Mouse (Mus musculus) heart, postnatal 0 days (tissue): Measurements from ENCODE around the gene Zbtb17. TPM values are rescaled to one million over a fixed set of nuclear protein-coding genes. Genes with fewer than 3 reads are reported as not detected.

Experiments
- ATAC-seq: fragments of 200-750 bp; cut with Nextera tagmentation; 2 replicates; pipeline ENCODE4 v1.8.0; 2017; ENCODE audit warnings: low read depth, moderate number of reproducible peaks, moderate library complexity; ENCODE audit not compliant: insufficient read depth
- DNase-seq: peaks from one replicate; pipeline ENCODE4 v3.0.0-alpha.2; 2016; ENCODE audit warnings: low spot score
- H3K27ac ChIP-seq: fragments of 300-500 bp; sonication (generic); 2 replicates; pipeline ENCODE4 v1.5.1; 2014; ENCODE audit warnings: low read depth, mild to moderate bottlenecking
- H3K27me3 ChIP-seq: fragments of 300-500 bp; sonication (generic); 2 replicates; pipeline ENCODE4 v1.6.1; 2014; ENCODE audit warnings: low read length, mixed read lengths; ENCODE audit not compliant: control insufficient read depth, insufficient read depth
- H3K36me3 ChIP-seq: fragments of 300-500 bp; sonication (generic); replicated peaks from 2 replicates; pipeline ENCODE4 v1.6.1; 2014; ENCODE audit warnings: low read length, mixed read lengths; ENCODE audit not compliant: control insufficient read depth, insufficient read depth
- H3K4me1 ChIP-seq: fragments of 300-500 bp; sonication (generic); 2 replicates; pipeline ENCODE4 v1.6.1; 2014; ENCODE audit warnings: antibody characterized with exemption; ENCODE audit not compliant: control insufficient read depth, insufficient read depth
- H3K4me2 ChIP-seq: fragments of 300-500 bp; sonication (generic); 2 replicates; pipeline ENCODE4 v1.6.1; 2014; ENCODE audit warnings: low read depth, mild to moderate bottlenecking, low read length, moderate library complexity
- H3K4me3 ChIP-seq: fragments of 300-500 bp; sonication (generic); 2 replicates; pipeline ENCODE4 v1.5.1; 2014; ENCODE audit warnings: low read depth, low read length
- H3K9ac ChIP-seq: fragments of 300-500 bp; sonication (generic); replicated peaks from 2 replicates; pipeline ENCODE4 v1.6.1; 2014; ENCODE audit warnings: low read depth, low read length, mixed read lengths
- H3K9me3 ChIP-seq: fragments of 300-500 bp; sonication (generic); replicated peaks from 2 replicates; pipeline ENCODE4 v1.6.1; 2016; ENCODE audit warnings: low read length; ENCODE audit not compliant: control insufficient read depth
- CTCF ChIP-seq: IDR thresholded peaks from 2 replicates; pipeline ENCODE4 v1.5.1; 2016; ENCODE audit warnings: antibody characterized with exemption, control low read depth, low read depth
- EP300 ChIP-seq: IDR thresholded peaks from 2 replicates; pipeline ENCODE4 v1.6.1; 2016; ENCODE audit warnings: antibody characterized with exemption, low read depth
- WGBS: fragments of 180-500 bp; shearing (Covaris S2); extraction: QIAGEN DNeasy Blood & Tissue Kit; methylation state at CpG from one replicate; pipeline ENCODE4 v1.1.7; 2014; 5-methylcytosine and 5-hydroxymethylcytosine counted together
- polyA plus RNA-seq: library from polyadenylated mRNA; unstranded; fragments of >200 nt; fragmentation: Nextera tagmentation; extraction: Ambion mirVana; gene quantifications from 2 replicates; pipeline ENCODE4 v1.2.1, GENCODE M21; 2015
- total RNA-seq: library from RNA; depleted of rRNA; stranded (reverse); fragments of >200 nt; gene quantifications from 2 replicates; pipeline ENCODE4 v1.2.3, GENCODE M21; 2014; ENCODE audit warnings: low replicate concordance

The Zbtb17 gene
- total and polyA plus RNA-seq, 2 experiments from 2014 or later: 18.1 to 32.7 TPM

DNA sequence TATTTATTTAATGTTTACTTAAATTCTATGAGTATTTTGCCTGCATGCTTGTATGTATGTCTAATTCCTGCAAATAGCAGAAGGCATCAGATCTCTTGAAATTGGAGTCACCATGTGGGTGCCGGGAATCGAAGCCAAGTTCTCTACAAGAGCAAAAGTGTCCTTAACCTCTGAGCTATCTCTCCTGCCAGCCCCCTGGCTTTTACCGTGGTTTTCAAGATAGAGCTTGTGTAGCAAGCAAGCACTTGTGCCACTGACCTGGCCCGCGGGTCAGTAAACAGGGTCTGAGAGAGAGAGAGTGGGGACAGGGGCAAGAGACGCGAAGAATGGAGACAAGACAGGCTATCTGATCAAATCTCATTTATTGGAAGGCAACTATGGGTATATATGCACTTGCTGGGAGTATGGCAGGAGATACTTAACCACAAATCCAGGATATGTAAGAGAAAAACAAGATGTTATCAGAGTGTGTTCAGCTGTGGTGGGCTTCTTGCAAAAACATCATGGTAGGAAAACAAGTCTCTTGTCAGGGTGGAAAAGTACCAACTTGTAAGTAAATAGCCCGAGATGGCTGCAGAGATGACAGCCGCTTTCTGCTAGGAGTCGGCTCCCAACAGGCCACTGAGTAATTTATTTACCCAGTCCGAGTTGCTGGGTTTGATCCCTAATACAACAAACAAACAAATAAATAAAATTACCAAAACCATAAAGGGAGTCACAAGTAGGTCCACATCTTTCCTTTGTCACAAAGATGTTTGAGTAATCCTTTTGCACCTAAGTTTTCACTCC, 619 bp upstream of the Zbtb17 start:
- Histone ChIP-seq H3K4me2 (peak overlapping the region; percentile 94), H3K4me3 (peak overlapping the region; percentile 99), H3K4me1 (peaks cover 23% of the 10 kb centered on the region), H3K27ac (peak overlapping the region; percentile 75; the same call in 1 of the 2 replicates), H3K36me3 (peaks cover 19% of the 10 kb centered on the region), H3K27me3 (no peaks in the 10 kb centered on the region), H3K9ac (peak overlapping the region; percentile 82), H3K9me3 (no peaks in the 10 kb centered on the region)
- DNase-seq (no peak), ATAC-seq (no peak)
- TF ChIP-seq EP300: no peak
- TF ChIP-seq CTCF: no peak
- WGBS: 34% methylated on average over 11 of the region's 11 CpGs

DNA sequence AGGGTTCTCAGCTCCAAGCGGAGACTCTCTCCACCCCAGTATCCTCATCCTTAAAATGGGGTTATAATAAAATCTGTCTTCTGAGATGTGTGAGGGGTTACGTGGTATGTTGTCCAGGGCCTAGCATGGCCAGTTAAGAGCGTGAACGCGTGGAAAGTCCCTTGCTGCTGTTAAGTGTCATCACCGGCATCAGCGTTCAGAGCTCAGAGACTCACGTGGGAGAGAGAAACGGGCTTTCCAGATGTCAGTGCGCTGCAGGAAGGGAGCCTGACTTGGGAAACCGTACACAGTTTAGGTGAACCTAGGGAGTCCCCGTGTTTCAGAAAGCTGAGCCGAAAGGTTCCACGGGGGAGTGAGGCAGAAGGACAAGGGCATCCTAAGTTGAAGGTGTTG, 870 bp downstream of the Zbtb17 start:
- H3K27ac ChIP-seq: no peak overlapping the region

DNA sequence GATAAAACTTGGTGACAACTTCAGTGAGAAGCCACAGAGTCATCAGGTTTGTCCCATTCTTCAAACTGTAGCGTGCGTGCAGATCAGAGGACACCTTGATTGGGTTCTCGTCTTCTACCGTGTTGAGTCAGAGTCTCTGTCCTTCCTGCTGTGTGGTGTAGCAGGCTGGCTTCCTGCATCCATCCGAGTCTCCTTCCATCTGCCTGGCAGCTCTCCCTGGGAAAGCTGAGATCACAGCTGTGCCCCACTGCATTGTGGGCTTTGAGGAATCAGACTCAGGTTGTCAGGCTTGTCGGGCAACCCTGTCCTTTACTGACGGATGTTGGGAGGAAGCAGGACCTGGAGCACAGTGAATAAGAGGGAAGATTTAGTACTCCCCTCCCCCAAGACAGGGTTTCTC, 1.8 kb downstream of the Zbtb17 start:
- 64% methylated on average over 7 of the region's 7 CpGs for WGBS
- Histone ChIP-seq H3K36me3 (peaks cover 28% of the 10 kb centered on the region), H3K9ac (no peak overlapping the region), H3K27me3 (no peaks in the 10 kb centered on the region), H3K27ac (no peak overlapping the region), H3K4me3 (no peak overlapping the region), H3K4me1 (peaks cover 23% of the 10 kb centered on the region), H3K4me2 (no peak overlapping the region), H3K9me3 (no peaks in the 10 kb centered on the region)
- TF ChIP-seq CTCF: no peak
- no peak for TF ChIP-seq EP300
- DNase-seq (no peak), ATAC-seq (no peak)

More for the DNA sequence above, 870 bp downstream of the Zbtb17 start:
- H3K4me1 ChIP-seq: peaks cover 23% of the 10 kb centered on the region
- H3K27me3 ChIP-seq: no peaks in the 10 kb centered on the region
- ATAC-seq (no peak), DNase-seq (no peak)
- WGBS: 8% methylated on average over 14 of the region's 14 CpGs
- H3K4me3 ChIP-seq: peak overlapping the region; percentile 99
- H3K9me3 ChIP-seq: no peaks in the 10 kb centered on the region
- peak overlapping the region; percentile 82 for H3K9ac ChIP-seq
- H3K4me2 ChIP-seq: peak overlapping the region; percentile 94
- peaks cover 28% of the 10 kb centered on the region for H3K36me3 ChIP-seq
- TF ChIP-seq EP300: no peak
- no peak for TF ChIP-seq CTCF

DNA sequence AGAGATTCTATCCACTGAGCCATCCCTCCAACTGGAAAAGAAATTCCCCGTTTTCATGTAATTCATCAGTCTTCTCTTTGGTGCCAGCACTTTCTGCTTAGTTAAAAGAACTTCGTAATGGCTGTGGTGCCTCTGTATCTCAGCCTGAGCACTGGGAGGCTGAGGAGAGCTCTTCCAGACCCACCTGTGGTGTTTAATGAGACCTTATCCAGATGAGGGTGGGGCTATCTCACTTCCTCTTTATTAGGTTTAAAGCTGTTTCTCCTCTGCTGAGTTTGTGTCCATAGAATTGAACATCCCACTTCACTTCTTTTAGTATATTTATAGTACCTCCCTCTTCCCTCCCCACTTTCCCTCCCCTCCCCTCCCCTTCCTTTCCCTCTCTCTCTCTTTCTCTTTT, 6.8 kb downstream of the Zbtb17 start:
- H3K27ac ChIP-seq: no peak overlapping the region
- peaks cover 50% of the 10 kb centered on the region for H3K36me3 ChIP-seq
- H3K4me1 ChIP-seq: 0 out of 2 replicates have a peak, but pooled peaks cover 1% of the 10 kb centered on the region
- no peak overlapping the region for H3K4me3 ChIP-seq
- H3K4me2 ChIP-seq: no peak overlapping the region
- no peak for ATAC-seq
- no peak for DNase-seq
- WGBS: 84% methylated on average over 2 of the region's 2 CpGs
- no peak for TF ChIP-seq EP300
- TF ChIP-seq CTCF: no peak
- no peaks in the 10 kb centered on the region for H3K9me3 ChIP-seq
- no peak overlapping the region for H3K9ac ChIP-seq
- no peaks in the 10 kb centered on the region for H3K27me3 ChIP-seq

DNA sequence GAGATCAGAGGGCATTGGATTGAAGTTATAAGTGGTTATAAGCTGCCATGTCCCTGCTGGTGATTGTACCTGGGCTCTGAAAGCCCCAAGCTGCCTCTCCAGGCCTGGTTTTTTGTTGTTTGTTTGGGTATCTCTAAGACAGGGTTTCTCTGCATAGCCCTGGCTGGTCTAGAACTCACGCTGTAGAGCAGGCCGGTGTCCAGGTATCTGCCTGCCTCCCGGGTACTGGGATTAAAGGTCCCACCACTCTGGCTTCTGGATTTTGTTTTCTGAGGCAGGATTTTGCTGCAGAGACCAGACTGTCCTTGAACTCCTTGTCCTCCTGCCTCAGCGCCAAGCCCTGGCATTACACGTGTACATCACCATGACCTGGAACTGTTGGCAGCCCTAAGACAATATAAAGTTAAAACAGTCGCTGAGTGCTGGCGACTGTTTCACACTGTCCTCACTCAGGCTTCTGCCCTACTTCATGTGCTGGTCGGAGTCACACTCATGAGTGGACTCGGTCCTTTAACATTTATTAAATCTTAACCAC, 7.5 kb downstream of the Zbtb17 start:
- no peak for TF ChIP-seq CTCF
- TF ChIP-seq EP300: no peak
- Histone ChIP-seq H3K9ac (no peak overlapping the region), H3K27ac (no peak overlapping the region), H3K4me2 (no peak overlapping the region), H3K4me1 (no peaks in the 10 kb centered on the region), H3K27me3 (no peaks in the 10 kb centered on the region), H3K9me3 (no peaks in the 10 kb centered on the region), H3K36me3 (peaks cover 53% of the 10 kb centered on the region), H3K4me3 (no peak overlapping the region)
- DNase-seq (no peak), ATAC-seq (no peak)
- 89% methylated on average over 9 of the region's 9 CpGs for WGBS
